Mouse (Mus musculus) layer of hippocampus, adult 2 months (tissue): Measurements from ENCODE around the gene Lpgat1. TPM values are rescaled to one million over a fixed set of nuclear protein-coding genes. Genes with fewer than 3 reads are reported as not detected.
A peak's percentile ranks its signal among the peaks of the same experiment; 100 is the strongest.

Experiments used
- DNase-seq, 2 experiments: peaks; one replicate each; pipeline ENCODE4 v3.0.0; 2022; ENCODE audit warnings: low spot score in 2 of 2
- H3K27ac ChIP-seq: fragments of 200-600 bp; 2 replicates; pipeline ENCODE4 v1.8.1; 2022
- H3K4me3 ChIP-seq: fragments of 200-600 bp; 2 replicates; pipeline ENCODE4 v1.8.1; 2022; ENCODE audit warnings: mild to moderate bottlenecking
- CTCF ChIP-seq: fragments of 200-600 bp; conservative IDR thresholded peaks from 2 replicates; pipeline ENCODE4 v1.8.1; 2022; ENCODE audit warnings: antibody characterized with exemption, mild to moderate bottlenecking, moderate library complexity
- total RNA-seq, 2 experiments: library from RNA; stranded (reverse); gene quantifications; 2 replicates each; pipeline ENCODE4 v1.2.3; 2021

Lpgat1 gene
- total RNA-seq, 2 experiments from 2014 or later, result 128 to 129 TPM

- peak; percentile 85 to 86 for DNase-seq
- peak; percentile 97 for TF ChIP-seq CTCF
- peak overlapping the region; percentile 58 for H3K27ac ChIP-seq
- no peak overlapping the region for H3K4me3 ChIP-seq
Observed at GRCm38 (mm10) chr1:191817418-191818144, 99.9 kb downstream of the Lpgat1 start.

- no peak overlapping the region for H3K4me3 ChIP-seq
- no peak overlapping the region for H3K27ac ChIP-seq
- TF ChIP-seq CTCF, result no peak
- no peak for DNase-seq
Observed at GRCm38 (mm10) chr1:191818145-191818631, 100.6 kb downstream of the Lpgat1 start.

- TF ChIP-seq CTCF, result no peak
- DNase-seq, result no peak
- Histone ChIP-seq H3K27ac (no peak overlapping the region), H3K4me3 (no peak overlapping the region)
Observed at GRCm38 (mm10) chr1:191819026-191819425, 101.4 kb downstream of the Lpgat1 start.

- Histone ChIP-seq H3K4me3 (peak overlapping the region; percentile 85), H3K27ac (peak overlapping the region; percentile 77)
- DNase-seq, result no peak
- TF ChIP-seq CTCF, result no peak
Observed at GRCm38 (mm10) chr1:191820951-191821325, 103.3 kb downstream of the Lpgat1 start.

GRCm38 (mm10) chr1:191821326-191822091 lies 103.9 kb downstream of the Lpgat1 start, which contains the start of gene Nek2:
Nek2 (plus strand) TSS chr1:191821444.
- H3K4me3 ChIP-seq, result peak within 1 kb of the TSS; percentile 85
- peak within 1 kb of the TSS; percentile 77 for H3K27ac ChIP-seq
- peak; percentile 96 to 97 for DNase-seq
- TF ChIP-seq CTCF, result no peak

- Histone ChIP-seq H3K4me3 (no peak overlapping the region), H3K27ac (no peak overlapping the region)
- no peak for DNase-seq
- TF ChIP-seq CTCF, result peak; percentile 77
Observed at GRCm38 (mm10) chr1:191829124-191829523, 111.5 kb downstream of the Lpgat1 start.

GRCm38 (mm10) chr1:191833396-191833795 lies 115.8 kb downstream of the Lpgat1 start:
- Histone ChIP-seq H3K27ac (no peak overlapping the region), H3K4me3 (no peak overlapping the region)
- TF ChIP-seq CTCF, result no peak
- DNase-seq, result no peak

Other genes with a start within 250 kb of the Lpgat1 start
- gene Dtl, start 142.3 kb upstream of the Lpgat1 start, total RNA-seq, result 1 to 10 TPM in 1 of 2 experiments, under 1 TPM in 1; 0.61 to 1.1 TPM
- 10 to 100 TPM; 23.2 to 25.8 TPM for gene Ints7, start 142.2 kb upstream of the Lpgat1 start, total RNA-seq
- 1 to 10 TPM; 1.0 to 1.3 TPM for gene Nek2, start 103.6 kb downstream of the Lpgat1 start, total RNA-seq
- 10 to 100 TPM; 35.5 to 37.1 TPM for gene Slc30a1, start 188.9 kb downstream of the Lpgat1 start, total RNA-seq